Mouse (Mus musculus): Measurements from ENCODE around the gene Nppb.

- no peak for TF ChIP-seq ZC3H11A (IDR thresholded peaks at IDR 0.05; ENCODE audit: low read depth, low read length)
- no peak for TF ChIP-seq MAZ (IDR thresholded peaks at IDR 0.05; ENCODE audit: low read depth, low read length)
- TF ChIP-seq MEF2A (IDR thresholded peaks at IDR 0.05; ENCODE audit: borderline replicate concordance, low read depth, low read length), result no peak
- no peak for TF ChIP-seq SIN3A (IDR thresholded peaks at IDR 0.05; ENCODE audit: low read length)
- TF ChIP-seq MAX (IDR thresholded peaks at IDR 0.05; ENCODE audit: low read length), result no peak
- no peak for TF ChIP-seq POLR2A (IDR thresholded peaks at IDR 0.05; ENCODE audit: low read depth, low read length)
- TF ChIP-seq POLR2AphosphoS2 (IDR thresholded peaks at IDR 0.05; ENCODE audit: low read depth, low read length), result no peak
- TF ChIP-seq SMC3 (IDR thresholded peaks at IDR 0.05; ENCODE audit: low read depth, low read length), result peak; percentile 66
- peak; percentile 17 to 67; a peak in 3 of 4 replicates for TF ChIP-seq CTCF (conservative IDR thresholded peaks at IDR 0.05 in 1 of 2, IDR thresholded peaks at IDR 0.05 in 1 of 2; ENCODE audit: low read depth in 2 of 2, low read length in 2 of 2)
Observed at GRCm38 (mm10) chr4:148015418-148015817, 29.8 kb downstream of the Nppb start.
